Mouse (Mus musculus): ENCODE measurements around the gene Cdc42.

The Cdc42 gene

DNA sequence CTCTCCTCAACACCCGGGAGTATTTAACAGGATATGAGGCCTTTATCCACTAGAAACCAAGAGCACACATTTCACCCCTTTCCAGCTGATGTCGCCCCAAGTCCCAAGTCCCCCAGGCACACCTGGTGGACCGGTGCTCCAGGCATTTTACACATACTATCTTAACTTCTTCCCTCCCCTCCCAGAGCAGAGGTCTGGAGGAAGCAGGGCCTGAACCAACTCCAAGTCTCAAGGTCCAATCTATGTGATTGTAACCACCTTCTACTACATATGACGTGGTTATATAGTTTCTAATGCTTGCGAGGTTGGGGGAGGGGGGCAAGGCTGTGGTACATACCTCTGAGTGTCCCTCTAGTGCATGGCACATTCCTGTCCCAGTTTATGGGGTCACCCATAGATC, 75.4 kb downstream of the Cdc42 start:
- no peak for DNase-seq

- no peak for DNase-seq
Measured at GRCm38 (mm10) chr4:137281273-137281672, 76.2 kb downstream of the Cdc42 start.

DNA sequence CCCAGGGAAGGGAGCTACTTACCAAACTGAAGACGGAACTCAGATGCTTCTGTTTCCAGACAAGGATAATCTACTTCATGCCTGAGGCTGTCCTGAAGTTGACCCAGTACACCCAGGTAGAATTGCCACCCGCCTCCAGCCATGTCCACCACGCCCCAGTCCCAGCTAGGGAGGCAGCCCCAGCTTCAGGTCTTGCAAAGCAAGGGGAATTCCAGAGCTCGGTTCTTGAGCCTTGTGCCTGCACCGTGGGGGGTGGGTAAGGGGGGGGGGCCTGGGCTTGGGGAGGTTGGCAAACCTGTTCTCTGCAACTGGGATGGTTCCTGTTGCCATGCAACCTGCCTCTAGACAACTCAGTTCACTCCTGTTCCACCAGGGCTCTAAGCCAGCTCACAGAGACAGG, 78.2 kb downstream of the Cdc42 start:
- no peak for DNase-seq

DNA sequence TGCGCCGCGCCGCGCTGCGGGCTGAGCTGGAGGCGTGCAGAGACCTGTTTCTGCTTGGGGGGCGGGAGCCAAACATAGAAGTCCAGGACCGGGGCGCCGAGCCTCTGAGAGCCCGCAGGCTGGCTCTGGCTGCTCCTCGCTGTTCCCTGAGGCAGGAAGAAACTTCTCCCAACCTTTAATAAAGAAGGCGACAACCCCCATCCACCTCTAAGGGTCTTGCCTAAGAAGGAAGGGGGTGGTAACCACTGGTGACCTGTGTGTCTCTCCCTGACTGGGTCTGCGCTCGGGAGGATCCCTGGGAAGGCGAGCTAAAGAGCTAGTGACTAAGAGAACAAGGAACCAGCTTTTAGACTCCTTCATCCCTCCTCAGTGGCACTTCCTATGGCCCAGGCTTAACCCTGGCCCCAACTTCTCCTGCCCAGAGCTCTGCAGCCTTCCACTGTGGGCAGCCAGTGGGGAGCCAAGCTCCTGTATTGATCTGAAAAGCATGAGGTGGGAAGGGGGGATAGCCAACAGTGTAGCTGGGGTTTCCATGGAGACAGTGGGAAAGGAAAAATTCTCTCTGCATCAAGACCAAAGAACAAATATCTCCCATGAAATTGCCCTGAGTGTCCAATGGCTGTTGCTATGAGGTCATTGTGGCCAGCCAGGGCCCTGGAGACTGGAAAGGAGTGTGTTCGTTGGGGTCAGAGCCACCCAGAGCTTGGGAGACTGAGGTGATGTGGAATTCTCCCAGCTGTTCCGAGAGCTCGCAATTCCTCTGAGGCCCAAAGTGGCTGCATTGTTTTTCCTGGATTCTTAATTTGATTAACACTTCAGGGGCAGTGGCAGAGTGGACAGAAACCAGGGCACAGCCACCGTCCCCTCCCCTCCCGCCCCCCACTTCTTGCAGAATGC, 79.1 kb downstream of the Cdc42 start:
- no peak for DNase-seq

GRCm38 (mm10) chr4:137277600-137278143, 79.8 kb downstream of the Cdc42 start:
- no peak for DNase-seq

DNA sequence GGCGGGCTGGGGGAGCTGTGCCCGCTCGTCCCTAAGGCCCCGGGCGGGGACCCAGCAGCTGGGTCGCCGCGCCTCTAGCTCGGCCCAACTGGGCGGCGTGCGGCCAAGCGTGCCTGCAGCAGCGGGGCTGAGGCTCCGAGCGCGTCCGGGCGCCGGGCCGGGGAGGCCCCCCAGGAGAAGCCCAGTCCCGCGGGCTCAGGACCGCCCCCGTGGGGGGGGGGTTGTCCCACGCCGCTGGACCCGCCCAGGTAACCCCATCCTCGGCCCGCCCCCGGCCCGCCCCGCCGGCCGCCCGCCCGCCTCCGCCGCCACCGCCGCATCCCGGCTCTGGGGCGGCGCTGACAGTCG, 80.4 kb downstream of the Cdc42 start, which contains the start of gene Wnt4:
TSS of gene Wnt4 (plus strand) at position 324 of the 348 bp plus-strand sequence.
- DNase-seq = no peak

DNA sequence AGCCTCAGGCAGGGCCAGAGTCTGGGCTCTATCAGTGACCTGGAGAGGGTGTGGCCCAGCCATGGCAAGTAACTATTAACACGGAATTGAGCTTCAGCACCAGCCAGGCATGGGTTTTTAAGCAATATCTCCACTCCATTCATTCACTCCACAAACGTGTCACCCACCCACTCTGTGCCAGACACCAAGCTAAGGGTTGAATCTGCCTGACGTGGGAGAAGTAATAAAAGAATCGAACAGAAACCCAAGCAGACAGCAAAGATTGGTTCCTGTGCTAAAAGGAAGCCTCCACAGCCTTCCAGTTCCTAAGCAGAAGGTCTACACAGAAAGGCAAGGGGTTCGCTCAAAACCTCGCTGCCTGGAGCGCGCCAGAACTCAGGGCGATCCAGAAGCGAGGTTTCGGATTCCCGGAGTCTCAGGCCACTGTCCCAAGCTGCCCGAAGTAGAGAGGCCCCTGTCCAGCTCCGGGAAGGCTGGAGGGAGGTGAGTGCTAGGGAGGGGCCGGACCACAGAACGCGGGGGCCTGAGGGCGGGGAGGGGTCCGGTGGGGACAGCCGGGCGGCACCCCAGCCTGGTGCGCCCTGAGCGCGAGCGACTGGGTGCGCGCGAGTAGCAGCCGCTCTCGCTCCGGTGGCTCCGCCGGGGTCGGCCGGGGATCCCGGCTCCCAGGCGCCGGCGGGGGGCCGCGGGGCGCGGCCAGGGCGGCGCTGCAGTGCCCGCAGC, 80.9 kb downstream of the Cdc42 start:
- no peak for DNase-seq

DNA sequence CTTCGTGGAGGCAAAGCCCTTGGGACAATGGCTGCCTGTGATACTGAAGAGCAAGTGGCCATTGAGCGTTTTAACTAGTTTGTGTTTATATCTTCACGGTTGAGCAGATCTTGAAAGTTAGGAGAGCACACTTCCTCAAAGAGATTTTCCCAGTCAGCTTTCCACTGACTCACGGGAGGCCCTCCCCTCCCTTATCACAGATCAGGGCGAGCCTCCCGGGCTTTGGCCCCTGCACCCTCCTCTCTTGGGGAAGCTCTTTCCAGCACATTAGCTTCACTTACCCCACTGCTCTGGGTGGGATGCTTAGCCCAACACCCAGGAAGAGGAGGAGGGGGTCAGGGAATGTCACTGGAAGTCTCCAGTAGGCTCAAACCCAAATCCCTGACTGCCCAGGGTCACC, 83.2 kb downstream of the Cdc42 start:
- no peak for DNase-seq

- DNase-seq = no peak
Measured at GRCm38 (mm10) chr4:137271856-137272255, 85.7 kb downstream of the Cdc42 start.
